Mouse (Mus musculus) heart, adult 2 months (tissue): Measurements from ENCODE around the gene Ctrc. TPM values are rescaled to one million over a fixed set of nuclear protein-coding genes. Genes with fewer than 3 reads are reported as not detected.

Source experiments
- DNase-seq, 2 experiments: peaks; one replicate each; pipeline ENCODE4 v3.0.0; 2021
- H3K27ac ChIP-seq: fragments of 200-600 bp; 2 replicates; pipeline ENCODE4 v1.8.1; 2022
- H3K27me3 ChIP-seq: fragments of 200-500 bp; 2 replicates; pipeline ENCODE4 v1.6.1; 2012; ENCODE audit warnings: mild to moderate bottlenecking, low read length, inconsistent platforms, mixed read lengths; ENCODE audit not compliant: control insufficient read depth, insufficient read depth
- H3K36me3 ChIP-seq: fragments of 200-500 bp; 2 replicates; pipeline ENCODE4 v1.6.1; 2012; ENCODE audit warnings: low read length, inconsistent platforms; ENCODE audit not compliant: control insufficient read depth, insufficient read depth
- H3K4me1 ChIP-seq: fragments of 200-500 bp; 2 replicates; pipeline ENCODE4 v1.6.1; 2011; ENCODE audit warnings: low read length; ENCODE audit not compliant: control insufficient read depth, insufficient read depth
- H3K4me3 ChIP-seq: fragments of 200-600 bp; 2 replicates; pipeline ENCODE4 v1.8.1; 2022
- H3K79me2 ChIP-seq: fragments of 200-500 bp; replicated peaks from 2 replicates; pipeline ENCODE4 v1.6.1; 2012; ENCODE audit warnings: mild to moderate bottlenecking, inconsistent platforms, low read length, moderate library complexity, mixed read lengths; ENCODE audit not compliant: control insufficient read depth, insufficient read depth
- H3K9ac ChIP-seq: fragments of 200-500 bp; 2 replicates; pipeline ENCODE4 v1.6.1; 2012; ENCODE audit warnings: low read depth, mild to moderate bottlenecking, control low read depth, inconsistent platforms, low read length, mixed read lengths
- CTCF ChIP-seq: fragments of 200-600 bp; IDR thresholded peaks from 2 replicates; pipeline ENCODE4 v1.8.1; 2022; ENCODE audit warnings: antibody characterized with exemption, mild to moderate bottlenecking, moderate library complexity
- EP300 ChIP-seq: fragments of 200-500 bp; IDR thresholded peaks from 2 replicates; pipeline ENCODE4 v1.6.1; 2011; ENCODE audit warnings: low read depth, low read length, control low read depth; ENCODE audit not compliant: insufficient read depth
- POLR2A ChIP-seq: fragments of 200-500 bp; IDR thresholded peaks from 2 replicates; pipeline ENCODE4 v1.6.1; 2011; ENCODE audit warnings: mild to moderate bottlenecking, low read depth, low read length, control low read depth; ENCODE audit not compliant: insufficient read depth
- WGBS: fragments of 180-500 bp; shearing (Covaris S2); methylation state at CpG from one replicate; pipeline ENCODE4 v1.1.7; 2018; 5-methylcytosine and 5-hydroxymethylcytosine counted together
- intact Hi-C: fragments of 180-260 bp; cut with DNase I; formaldehyde crosslinking; loops from one replicate; pipeline ENCODE4 v1.15.1; 2025
- polyA plus RNA-seq: library from polyadenylated mRNA; depleted of rRNA; stranded (reverse); fragments of >200 nt; gene quantifications from 2 replicates; pipeline ENCODE4 v1.2.3, GENCODE M21; 2012
- total RNA-seq, 2 experiments: library from RNA; stranded (reverse); gene quantifications; 2 replicates each; pipeline ENCODE4 v1.2.3; 2021

Ctrc gene
- total and polyA plus RNA-seq, 3 experiments = not detected

DNA sequence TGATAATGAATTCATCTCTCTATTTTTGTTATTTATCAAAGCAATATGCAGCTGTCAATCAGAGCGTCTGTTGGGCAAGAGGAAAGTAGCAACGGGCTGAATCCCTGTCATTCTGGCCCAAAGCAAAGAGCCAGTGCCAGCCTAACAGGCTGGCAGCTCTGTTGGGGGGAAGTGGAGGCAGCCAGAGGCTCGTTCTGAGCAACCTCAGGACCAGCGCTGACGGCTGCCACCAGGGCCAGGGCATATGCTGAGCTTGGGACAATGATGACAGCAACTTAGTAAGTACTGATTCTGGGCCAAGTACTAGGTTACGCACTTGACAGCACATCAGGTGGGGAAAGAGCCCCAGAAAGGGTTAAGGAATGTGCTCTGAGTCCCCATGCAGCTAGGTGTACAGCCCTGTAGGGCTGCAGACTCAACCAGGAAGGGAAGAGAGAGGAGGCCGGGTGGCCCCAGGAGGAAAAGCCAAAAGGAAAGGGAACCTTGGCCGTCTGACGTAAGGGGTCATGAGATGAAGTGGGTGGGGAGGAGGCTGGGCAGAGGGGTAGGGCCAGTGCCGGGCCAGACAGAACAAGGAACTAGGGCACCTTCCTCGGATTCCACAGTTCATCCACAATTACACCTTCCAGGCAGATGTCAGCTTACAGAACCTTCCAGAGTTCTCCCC is 24.6 kb upstream of the Ctrc start:
- DNase-seq = peak in 1 of 2 experiments; percentile 76
- H3K79me2 ChIP-seq = no peaks in the 10 kb centered on the region; the same call in 1 of the 2 replicates
- peak overlapping the region; percentile 72; the same call in 1 of the 2 replicates for H3K27ac ChIP-seq
- no peak overlapping the region for H3K4me3 ChIP-seq
- intact Hi-C loops = loop anchor here (5.0 kb wide), 1 partner anchor 87 kb away; no protein-coding TSS in a partner anchor
- H3K36me3 ChIP-seq = no peaks in the 10 kb centered on the region
- 64% methylated on average over 11 of the region's 11 CpGs for WGBS
- H3K4me1 ChIP-seq = peaks cover 12% of the 10 kb centered on the region
- H3K9ac ChIP-seq = no peak overlapping the region
- TF ChIP-seq POLR2A (0 out of 2 replicates have a peak, but pooled peaks have one; percentile 29), EP300 (no peak)
- no peaks in the 10 kb centered on the region for H3K27me3 ChIP-seq

DNA sequence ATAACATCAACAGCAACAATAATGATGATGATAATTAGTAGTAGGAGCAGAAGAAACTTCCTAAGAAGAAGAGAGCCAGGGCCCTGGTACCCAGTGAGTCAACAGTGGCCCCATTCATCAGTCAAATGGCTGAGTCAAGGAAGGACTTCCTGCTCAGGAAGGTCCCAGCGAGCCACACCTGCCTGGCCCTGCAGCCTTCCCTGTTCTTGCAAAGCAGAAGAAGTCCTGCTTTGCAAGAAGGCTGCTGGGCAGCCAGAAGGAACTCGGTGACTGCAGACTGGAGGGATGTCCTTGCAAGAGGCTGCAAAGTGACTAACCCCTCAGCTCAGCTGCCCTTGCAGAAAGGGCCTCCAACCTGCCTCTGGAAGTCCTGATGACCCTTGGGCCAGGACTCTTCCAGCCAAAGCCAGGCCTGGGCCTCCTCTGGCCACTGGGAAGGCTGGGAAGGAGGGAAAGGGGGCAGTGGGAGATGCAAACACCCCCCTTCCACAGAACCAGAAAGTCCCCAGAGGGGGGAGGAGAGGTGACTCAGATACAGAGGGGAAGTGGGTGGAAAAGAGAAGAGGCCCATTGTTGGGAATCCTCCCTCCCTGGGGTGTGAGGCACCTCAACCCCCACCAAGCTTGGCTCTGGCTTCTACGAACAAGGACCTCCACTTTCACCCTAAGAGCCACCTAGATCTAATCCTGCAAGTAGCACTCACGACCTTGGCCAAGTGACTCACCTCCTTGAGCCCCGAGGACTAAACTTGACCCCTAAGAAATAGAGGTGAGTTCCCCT is 23.5 kb upstream of the Ctrc start:
- Histone ChIP-seq H3K4me1 (peaks cover 14% of the 10 kb centered on the region), H3K79me2 (no peaks in the 10 kb centered on the region; the same call in 1 of the 2 replicates), H3K27me3 (no peaks in the 10 kb centered on the region), H3K9ac (no peak overlapping the region), H3K27ac (no peak overlapping the region; the same call in 1 of the 2 replicates), H3K36me3 (no peaks in the 10 kb centered on the region), H3K4me3 (no peak overlapping the region)
- no peak for DNase-seq
- WGBS = 43% methylated on average over 5 of the region's 5 CpGs
- TF ChIP-seq EP300 = no peak
- no peak for TF ChIP-seq POLR2A
- no peak for TF ChIP-seq CTCF
- intact Hi-C loops = loop anchor here (5.0 kb wide), 1 partner anchor 88 kb away; no protein-coding TSS in a partner anchor

DNA sequence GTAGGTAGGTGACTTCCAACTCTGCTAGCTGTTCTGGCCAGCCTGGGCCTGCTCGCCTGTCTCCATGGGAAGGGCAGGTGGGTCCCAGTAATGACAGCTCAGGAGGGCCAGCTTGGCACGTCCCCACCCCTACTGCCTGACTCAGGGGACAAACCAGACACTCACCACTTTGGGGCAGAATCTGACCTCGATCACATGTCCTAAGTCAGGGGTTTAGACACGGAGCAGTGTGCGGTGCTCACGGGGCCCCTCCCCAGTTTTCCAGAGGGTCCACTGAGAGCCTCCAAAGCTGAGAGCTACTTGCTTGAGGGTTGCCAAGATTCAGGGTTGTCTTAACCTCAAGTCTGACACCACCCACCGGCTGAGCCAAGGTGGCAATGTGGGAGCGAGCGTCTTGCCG is 21.9 kb upstream of the Ctrc start:
- no peak for DNase-seq
- WGBS = 82% methylated on average over 10 of the region's 10 CpGs
- no peak for TF ChIP-seq POLR2A
- no peaks in the 10 kb centered on the region for H3K36me3 ChIP-seq
- no peak overlapping the region for H3K4me3 ChIP-seq
- H3K4me1 ChIP-seq = peaks cover 13% of the 10 kb centered on the region
- intact Hi-C loops = no loop called here
- H3K27ac ChIP-seq = peak overlapping the region; percentile 42; the same call in 1 of the 2 replicates
- no peaks in the 10 kb centered on the region for H3K27me3 ChIP-seq
- no peaks in the 10 kb centered on the region for H3K79me2 ChIP-seq
- no peak overlapping the region for H3K9ac ChIP-seq

DNA sequence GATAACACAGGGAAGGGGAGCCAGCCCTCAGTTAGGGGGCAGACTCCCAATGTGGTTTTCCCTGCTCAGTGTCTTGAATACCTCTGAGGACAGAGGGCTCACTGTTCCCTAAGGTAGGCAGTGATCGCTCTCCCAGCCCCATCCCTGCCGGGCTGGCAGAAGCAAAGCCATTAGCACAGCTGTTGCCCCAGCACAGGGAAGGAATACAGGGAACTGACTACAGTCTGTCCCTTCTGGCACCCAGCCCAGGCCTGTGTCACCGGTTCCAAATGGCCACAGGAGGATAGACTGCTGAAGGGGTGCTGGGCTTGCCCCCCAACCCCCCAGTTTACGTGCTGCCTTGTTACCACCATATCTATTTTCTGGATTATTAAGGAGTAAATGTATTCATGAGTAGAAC is 21.3 kb upstream of the Ctrc start:
- Histone ChIP-seq H3K27me3 (no peaks in the 10 kb centered on the region), H3K4me3 (no peak overlapping the region), H3K27ac (peak overlapping the region; percentile 42; the same call in 1 of the 2 replicates), H3K4me1 (peaks cover 14% of the 10 kb centered on the region), H3K36me3 (no peaks in the 10 kb centered on the region), H3K79me2 (no peaks in the 10 kb centered on the region), H3K9ac (no peak overlapping the region)
- intact Hi-C loops = no loop called here
- 30% methylated on average over 4 of the region's 4 CpGs for WGBS
- DNase-seq = peak in 1 of 2 experiments; percentile 71
- TF ChIP-seq EP300 (no peak), CTCF (no peak), POLR2A (no peak)

DNA sequence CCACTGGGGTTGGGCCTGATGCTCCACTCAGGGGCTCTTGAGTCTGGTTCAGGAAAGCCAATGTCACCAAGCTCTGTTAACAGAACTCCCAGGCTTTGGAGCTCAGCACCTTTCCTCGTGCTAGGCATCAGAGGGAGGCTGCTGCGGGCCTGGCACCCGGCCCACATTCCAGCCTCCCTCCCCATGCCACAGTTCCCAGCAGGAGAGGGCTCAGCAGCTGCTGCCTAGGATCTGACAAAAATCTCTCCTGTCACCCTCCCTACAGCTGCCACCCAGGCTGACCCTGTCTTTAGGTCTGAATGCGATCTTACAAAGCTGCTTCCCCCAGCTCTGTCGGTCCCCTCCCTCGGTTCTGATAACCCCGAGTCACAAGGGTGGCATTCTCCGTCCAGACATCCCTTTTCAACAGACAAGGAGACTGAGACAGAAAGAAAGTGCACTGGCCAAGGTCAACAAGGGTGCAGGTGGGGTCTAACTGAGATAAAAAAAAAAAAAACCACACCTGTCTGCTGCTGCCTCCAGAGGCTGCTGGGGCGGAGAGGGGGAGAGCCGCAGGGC is 20.9 kb upstream of the Ctrc start:
- H3K27me3 ChIP-seq = no peaks in the 10 kb centered on the region
- WGBS = 29% methylated on average over 10 of the region's 10 CpGs
- H3K36me3 ChIP-seq = no peaks in the 10 kb centered on the region
- no peak overlapping the region for H3K9ac ChIP-seq
- H3K79me2 ChIP-seq = no peaks in the 10 kb centered on the region
- no peak overlapping the region for H3K4me3 ChIP-seq
- intact Hi-C loops = no loop called here
- no peak for TF ChIP-seq POLR2A
- TF ChIP-seq EP300 = 0 out of 2 replicates have a peak, but pooled peaks have one; percentile 42
- no peak for TF ChIP-seq CTCF
- peaks cover 14% of the 10 kb centered on the region for H3K4me1 ChIP-seq
- peak overlapping the region; percentile 42 for H3K27ac ChIP-seq
- DNase-seq = no peak
